Mouse (Mus musculus): ENCODE results near the gene Ddi2.

DNA sequence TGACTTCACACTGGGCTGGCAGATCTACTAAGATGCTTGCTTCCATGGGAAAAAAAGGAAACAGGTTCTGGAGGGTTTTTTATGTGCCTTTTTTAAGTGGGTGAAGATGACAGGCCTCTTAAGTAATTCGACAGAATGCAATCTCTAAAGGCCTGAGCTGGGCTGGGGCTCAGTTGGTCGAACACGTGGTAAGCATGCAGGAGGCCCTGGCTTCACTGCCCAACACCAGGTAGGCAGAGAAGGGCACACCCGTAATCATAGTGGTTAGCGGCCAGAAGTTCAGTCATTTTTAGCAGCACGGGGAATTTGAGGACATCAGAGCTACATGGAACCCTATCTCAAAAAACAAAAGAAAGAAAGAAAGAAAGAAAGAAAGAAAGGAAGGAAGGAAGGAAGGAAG is 68.7 kb downstream of the Ddi2 start:
- no peak for TF ChIP-seq CTCF (IDR thresholded peaks at IDR 0.05)
- TF ChIP-seq EP300 (IDR thresholded peaks at IDR 0.05): no peak

Data from lung, postnatal 0 days (tissue).